Mouse (Mus musculus) thymus, postnatal 36 days (tissue): ENCODE data around the gene Dis3l2.

Experiments
- DNase-seq, 2 experiments: peaks; one replicate each; pipeline ENCODE4 v3.0.0; 2022; ENCODE audit warnings: mixed read lengths in 2 of 2

Dis3l2 gene

GRCm38 (mm10) chr1:86736414-86736813 lies 32.8 kb downstream of the Dis3l2 start:
- DNase-seq: no peak

- DNase-seq: no peak
Measured at GRCm38 (mm10) chr1:86742896-86743295, 39.3 kb downstream of the Dis3l2 start.

DNA sequence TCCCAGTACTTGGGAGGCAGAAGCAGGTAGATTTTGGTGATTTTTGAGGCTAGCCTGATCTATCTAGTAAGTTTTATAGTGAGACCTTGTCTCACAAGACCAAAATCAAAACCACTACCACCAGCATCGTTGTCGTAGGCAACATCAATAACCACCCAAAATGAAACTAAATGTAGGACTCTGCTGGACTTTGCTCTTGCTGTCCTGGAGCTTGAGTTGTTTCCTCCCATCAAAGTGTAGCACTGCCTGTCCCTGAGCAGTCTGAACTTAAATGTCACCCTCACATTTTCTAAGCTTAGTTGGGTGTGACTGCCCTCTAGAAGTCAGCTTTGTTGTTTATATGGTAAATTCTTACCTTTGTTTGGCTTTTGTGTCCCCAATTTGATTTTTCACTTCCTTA lies 43.4 kb downstream of the Dis3l2 start:
- no peak for DNase-seq

GRCm38 (mm10) chr1:86750094-86750493 lies 46.5 kb downstream of the Dis3l2 start:
- no peak for DNase-seq

- no peak for DNase-seq
Measured at GRCm38 (mm10) chr1:86753416-86753815, 49.8 kb downstream of the Dis3l2 start.

GRCm38 (mm10) chr1:86754335-86754734 lies 50.7 kb downstream of the Dis3l2 start:
- DNase-seq: no peak

DNA sequence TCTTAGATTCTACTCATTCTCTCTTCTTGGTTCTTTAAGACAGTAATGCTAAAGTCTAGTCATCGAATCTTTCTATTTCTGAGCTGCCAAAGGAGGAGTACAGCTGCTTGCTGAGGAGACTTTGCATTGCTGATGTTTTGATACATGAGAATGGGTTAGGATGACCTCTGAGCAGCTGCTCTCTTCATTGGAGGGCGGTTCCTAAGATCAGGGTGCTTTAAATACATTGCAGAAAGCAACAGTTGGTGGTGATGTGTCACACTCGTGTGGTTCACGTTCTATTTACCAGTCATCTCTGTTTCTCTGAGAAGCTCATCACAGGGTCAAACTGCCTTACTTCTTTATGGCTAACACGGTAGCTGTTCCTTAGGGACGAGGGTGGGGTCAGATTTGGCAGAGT lies 54.5 kb downstream of the Dis3l2 start:
- no peak for DNase-seq

DNA sequence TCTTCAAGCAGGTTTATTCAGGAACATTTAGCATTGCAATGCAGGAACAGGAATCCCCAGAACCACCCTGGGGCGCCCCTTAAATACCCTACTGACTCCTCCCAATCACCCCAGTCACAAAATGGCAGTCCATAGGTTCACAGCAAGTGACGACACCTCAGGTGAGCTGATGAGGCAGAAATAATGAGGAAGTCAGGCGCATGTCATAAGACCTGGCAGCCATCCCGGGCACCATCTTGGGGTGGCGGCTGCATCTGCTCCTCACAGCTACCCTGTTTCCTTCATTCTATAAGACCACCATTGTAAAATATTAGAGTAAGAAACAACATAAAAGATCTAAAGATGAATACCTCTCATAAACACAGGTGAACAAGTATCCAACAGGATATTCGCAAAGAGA lies 58.6 kb downstream of the Dis3l2 start:
- no peak for DNase-seq

- DNase-seq: no peak
Measured at GRCm38 (mm10) chr1:86801241-86801640, 97.6 kb downstream of the Dis3l2 start.

GRCm38 (mm10) chr1:86811756-86812155 lies 108.1 kb downstream of the Dis3l2 start:
- no peak for DNase-seq

DNA sequence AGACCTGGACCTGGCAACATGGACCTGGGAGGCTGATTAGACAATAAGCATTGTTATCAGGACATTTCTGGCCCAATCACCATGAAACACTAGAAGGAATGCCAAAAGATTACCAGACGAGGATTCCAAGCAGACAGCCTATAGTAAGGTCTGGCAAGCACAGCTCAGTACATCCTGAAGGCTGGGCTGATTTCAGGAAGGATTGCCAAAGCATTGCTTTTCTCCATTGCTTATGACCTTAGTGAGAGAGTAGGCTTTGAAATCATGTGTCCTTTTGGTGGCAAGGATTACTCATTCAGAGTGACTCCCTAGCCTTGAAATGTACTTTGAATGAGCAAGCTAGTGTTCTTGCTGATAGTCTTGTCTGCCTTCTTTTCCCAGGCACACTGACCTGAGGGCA lies 118.7 kb downstream of the Dis3l2 start:
- no peak for DNase-seq

DNA sequence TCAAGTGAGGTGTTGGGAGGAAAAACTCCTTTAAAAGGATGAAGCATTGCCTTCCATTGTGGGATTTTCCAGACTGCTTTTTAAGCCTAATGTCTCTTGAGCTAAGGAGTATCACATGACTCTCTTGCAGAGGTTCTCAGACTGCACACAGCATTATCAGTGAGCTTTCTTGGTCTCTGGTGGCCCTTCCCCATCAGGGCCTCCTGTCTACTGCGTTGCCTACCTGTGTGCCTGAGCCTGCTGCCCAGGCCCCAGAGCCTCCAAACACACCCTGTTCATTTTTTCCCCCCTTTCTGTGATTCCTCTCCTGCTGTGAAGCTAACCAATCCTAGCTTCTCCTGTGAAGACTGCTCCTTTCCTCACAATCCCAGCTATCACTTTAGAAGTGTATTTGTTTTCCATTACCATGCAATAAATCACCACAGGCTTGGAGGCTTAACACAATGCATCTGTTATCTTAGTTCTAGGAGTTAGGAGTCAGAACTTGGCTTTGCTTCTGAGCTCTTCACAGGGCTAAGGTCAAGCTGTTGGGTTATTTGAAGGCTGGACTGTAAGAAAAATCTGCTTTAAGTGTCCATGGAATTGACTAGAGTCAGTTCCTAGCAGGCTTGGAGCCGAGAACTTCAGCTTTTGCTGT lies 130.9 kb downstream of the Dis3l2 start:
- no peak for DNase-seq

DNA sequence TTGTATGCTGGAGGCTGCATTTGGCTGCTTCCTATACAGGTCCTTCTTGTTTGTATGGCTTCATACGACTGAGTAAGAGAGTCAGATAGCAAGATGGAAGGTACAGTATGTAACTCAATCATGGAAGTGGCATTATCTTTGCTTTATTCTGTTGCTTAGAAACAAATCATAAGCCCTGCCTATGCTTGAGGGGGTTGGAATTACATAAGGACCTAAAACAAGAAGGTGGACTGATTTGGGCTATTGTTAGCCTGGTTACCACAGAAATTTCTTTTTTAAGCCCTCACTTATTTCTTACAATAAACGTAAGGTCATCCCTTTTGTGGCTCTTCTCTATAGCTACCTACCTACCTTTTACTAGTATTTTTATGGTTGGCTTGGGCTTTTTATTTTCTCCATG lies 131.4 kb downstream of the Dis3l2 start:
- DNase-seq: no peak

DNA sequence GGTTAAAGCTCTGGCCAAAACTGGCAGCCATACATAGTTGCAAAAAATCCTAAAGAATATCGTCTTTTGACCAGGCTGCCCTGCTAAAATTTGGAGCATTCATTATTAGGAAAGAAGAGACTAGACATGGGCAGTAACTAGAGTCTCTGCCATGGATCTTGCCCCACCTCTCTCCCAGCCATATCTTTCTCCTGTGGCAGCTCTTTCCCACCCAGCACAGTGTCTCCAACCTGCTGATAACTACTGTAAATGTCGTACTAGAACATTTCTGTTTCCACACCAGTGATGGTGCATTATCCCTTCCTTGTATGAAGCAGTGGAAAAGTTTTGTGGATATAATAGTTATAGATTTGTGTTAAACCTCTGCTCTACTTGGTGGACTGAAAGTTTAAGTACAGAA lies 147.1 kb downstream of the Dis3l2 start:
- no peak for DNase-seq

- DNase-seq: no peak
Measured at GRCm38 (mm10) chr1:86858876-86859275, 155.3 kb downstream of the Dis3l2 start.

- no peak for DNase-seq
Measured at GRCm38 (mm10) chr1:86859371-86859770, 155.8 kb downstream of the Dis3l2 start.

GRCm38 (mm10) chr1:86873745-86874144 lies 170.1 kb downstream of the Dis3l2 start:
- DNase-seq: no peak

- no peak for DNase-seq
Measured at GRCm38 (mm10) chr1:86878743-86879142, 175.1 kb downstream of the Dis3l2 start.

DNA sequence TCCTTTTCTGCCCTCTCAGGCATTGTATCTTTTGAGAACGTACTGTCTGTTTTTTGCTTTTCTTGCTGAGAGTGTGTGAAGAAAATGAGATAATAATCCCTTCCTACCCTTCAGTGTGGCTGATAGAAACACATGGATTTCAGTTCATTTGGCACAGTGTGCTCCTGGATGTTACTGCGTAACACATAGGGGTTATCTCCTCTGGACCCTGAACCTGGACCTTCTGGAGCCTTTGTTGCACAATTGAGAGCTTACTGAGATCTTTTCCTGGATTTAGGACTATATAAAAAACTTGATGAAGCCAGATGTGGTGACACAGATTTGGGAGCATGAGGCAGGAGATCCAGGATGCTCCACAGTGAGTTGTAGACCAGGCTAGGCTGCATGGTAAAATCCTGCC lies 175.9 kb downstream of the Dis3l2 start:
- DNase-seq: no peak

GRCm38 (mm10) chr1:86887060-86887459 lies 183.5 kb downstream of the Dis3l2 start:
- DNase-seq: no peak

DNA sequence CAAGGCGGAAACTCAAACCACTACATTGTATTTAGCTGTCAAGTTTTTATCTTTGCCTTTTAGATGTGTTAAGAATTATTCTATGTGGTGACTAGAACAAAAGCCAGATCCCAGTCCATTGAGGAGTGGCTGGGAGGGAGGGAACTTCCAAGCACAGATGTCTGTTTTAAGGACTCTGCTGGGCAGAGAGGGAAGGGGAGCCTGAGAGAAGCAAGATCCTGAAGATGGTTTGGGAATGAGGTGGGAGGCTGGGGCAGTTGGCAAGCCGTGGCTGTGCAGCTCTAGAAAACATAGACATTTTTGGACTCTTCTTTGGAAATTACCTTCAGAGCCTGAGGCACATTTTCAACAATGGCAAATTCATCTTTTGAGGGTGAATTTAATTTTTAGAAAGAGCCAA lies 208.9 kb downstream of the Dis3l2 start:
- no peak for DNase-seq

DNA sequence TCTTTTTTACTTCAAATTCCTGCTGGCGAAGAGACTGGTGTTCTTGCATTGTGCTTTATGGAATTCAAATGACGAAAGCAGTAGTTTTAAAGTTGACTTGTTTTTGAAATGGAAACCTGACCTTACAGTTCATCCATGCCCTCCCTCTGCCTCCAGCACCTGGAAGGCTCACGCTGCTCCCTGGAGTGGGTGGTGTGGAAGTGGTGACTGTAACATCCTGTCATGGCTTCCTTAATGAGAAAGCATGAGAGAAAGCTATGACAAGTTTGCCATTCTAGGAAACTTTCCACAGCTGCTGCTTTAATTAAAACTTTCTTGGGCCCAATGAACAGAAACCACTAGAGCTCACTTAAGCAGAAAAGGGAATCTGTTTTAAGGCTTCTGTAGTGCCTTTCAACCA lies 210.3 kb downstream of the Dis3l2 start:
- DNase-seq: no peak

DNA sequence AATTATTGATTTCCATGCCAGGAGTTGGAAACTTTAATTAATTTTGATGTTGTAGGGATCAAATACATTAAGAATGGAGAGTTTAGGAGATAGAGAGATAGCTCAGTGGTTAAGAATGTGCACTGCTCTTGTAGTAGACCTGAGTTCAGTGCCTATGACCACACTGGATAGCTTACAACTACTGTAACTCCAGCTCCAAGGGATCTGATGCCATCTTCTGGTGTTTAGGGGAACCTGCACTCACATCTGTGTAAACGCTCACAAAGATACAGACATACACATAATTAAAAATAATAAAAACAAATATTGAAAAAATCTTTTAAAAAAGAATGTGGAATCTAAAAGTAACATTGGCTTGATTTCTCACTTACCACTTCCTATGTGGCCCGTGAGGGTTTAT lies 211.1 kb downstream of the Dis3l2 start:
- no peak for DNase-seq

DNA sequence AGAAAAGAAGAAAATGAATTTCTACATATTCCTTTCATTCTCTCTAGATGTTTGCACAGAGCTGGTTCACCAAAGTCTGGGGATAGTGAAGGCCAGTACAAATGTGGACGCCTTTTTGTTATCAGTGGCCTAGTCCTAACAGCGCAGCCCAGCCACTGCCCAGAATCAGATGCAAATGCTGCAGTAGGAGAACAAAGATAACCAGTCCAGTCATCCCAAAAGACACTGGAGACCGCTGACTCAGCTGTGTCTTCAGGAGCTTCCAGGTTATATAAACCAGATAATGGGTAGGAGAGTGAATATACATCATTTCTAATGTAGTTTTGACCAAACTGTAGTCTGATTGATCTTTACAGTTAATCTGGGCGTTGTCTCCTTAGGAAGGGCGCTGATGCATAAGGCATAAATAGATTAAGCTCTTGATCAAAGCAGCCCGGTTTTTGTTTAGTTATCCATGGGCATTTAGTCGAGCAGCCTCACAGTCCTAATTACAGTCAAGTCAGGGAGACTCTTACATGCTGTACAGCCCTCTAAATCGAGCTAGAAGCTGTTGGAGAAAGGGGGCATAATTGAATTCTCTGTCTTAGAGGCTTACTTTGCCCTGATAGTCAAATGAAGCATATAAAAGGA lies 212.9 kb downstream of the Dis3l2 start:
- DNase-seq: no peak

DNA sequence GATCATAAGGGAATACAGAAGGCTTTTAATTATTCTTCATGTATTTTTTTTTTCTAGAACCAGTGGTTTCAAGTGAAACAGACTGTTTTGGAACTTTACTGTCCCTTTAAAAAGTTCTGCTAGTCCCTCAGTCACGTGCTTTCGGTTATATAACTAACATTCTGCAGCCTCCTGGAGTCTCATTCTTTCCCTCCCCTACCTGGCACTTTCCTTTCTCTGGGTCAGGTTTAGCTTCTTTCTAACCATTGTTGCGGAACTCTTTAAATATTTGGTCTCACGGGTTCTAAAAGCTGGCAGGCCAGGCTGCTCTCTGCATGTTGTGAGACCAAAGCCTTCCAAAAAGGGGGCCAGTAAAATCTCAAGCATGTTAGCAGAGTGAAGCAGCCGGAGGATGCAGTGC lies 222.2 kb downstream of the Dis3l2 start:
- DNase-seq: no peak
